ENCODE assay signal across 18 mouse cellular contexts in genomic region chr10:78345466-78345865, GRCm38 (mm10). TPM values are rescaled to one million over a fixed set of nuclear protein-coding genes. Genes with fewer than 3 reads are reported as not detected.
DNase-seq lines count a peak whose midpoint lies in the region; ATAC-seq lines count a peak whose summit lies in the region.
"Had no signal": no experiment of that assay in that cellular context is flagged by ENCODE, and none has a peak within 500 bp of the region (broad histone marks: within the 10 kb centered on the region; RNA-seq: fewer than 3 reads in every experiment).

No protein-coding gene starts in this region.

- peaks cover 10% of the 10 kb centered on the region for H3K36me3 ChIP-seq in kidney, embryonic 15.5 days
- H3K36me3 ChIP-seq: forebrain, embryonic 15.5 days; G1E; hindbrain, embryonic 12.5 days had no signal

- peak; percentile 63 for DNase-seq in kidney, adult 11 months
- DNase-seq in kidney, postnatal 4 days = no peak
- peak; percentile 45 to 73 for DNase-seq in kidney, postnatal 25 days
- DNase-seq in thymus, postnatal 14 days = peak; percentile 13
- DNase-seq in thymus, postnatal 4 days = no peak
- DNase-seq: adrenal gland, postnatal 10 days; cerebellum, adult 11 months; cerebellum, adult 9-10 months; cerebellum, postnatal 25 days; gastrocnemius, postnatal 36 days; heart, adult 11 months; heart, postnatal 36 days had no signal

- no peak overlapping the region for H3K9ac ChIP-seq in kidney, embryonic 15.5 days
- H3K9ac ChIP-seq: embryonic facial prominence, embryonic 12.5 days; forebrain, embryonic 15.5 days; heart, embryonic 13.5 days; hindbrain, embryonic 12.5 days had no signal

- WGBS in kidney, embryonic 15.5 days = 92% methylated on average over 2 of the region's 2 CpGs

- H3K4me3 ChIP-seq in kidney, embryonic 15.5 days (replicated peaks) = no peak overlapping the region
- H3K4me3 ChIP-seq: embryonic facial prominence, embryonic 12.5 days; forebrain, embryonic 15.5 days; heart, embryonic 13.5 days; hindbrain, embryonic 12.5 days had no signal

- H3K4me2 ChIP-seq in kidney, embryonic 15.5 days = no peak overlapping the region
- H3K4me2 ChIP-seq: embryonic facial prominence, embryonic 12.5 days; forebrain, embryonic 15.5 days; heart, embryonic 13.5 days; hindbrain, embryonic 12.5 days had no signal

- ATAC-seq in kidney, embryonic 15.5 days (replicated peaks; ENCODE audit: low FRiP score) = no peak
- ATAC-seq: forebrain, embryonic 15.5 days had no signal

- H3K9me3 ChIP-seq in kidney, embryonic 15.5 days (replicated peaks) = no peaks in the 10 kb centered on the region
- H3K9me3 ChIP-seq: embryonic facial prominence, embryonic 12.5 days; forebrain, embryonic 15.5 days; G1E; heart, embryonic 13.5 days; hindbrain, embryonic 12.5 days had no signal

- H3K27me3 ChIP-seq in kidney, embryonic 15.5 days = no peaks in the 10 kb centered on the region
- H3K27me3 ChIP-seq: embryonic facial prominence, embryonic 12.5 days; forebrain, embryonic 15.5 days; heart, embryonic 13.5 days; hindbrain, embryonic 12.5 days had no signal

- H3K4me1 ChIP-seq in kidney, embryonic 15.5 days = peaks cover 46% of the 10 kb centered on the region
- H3K4me1 ChIP-seq: embryonic facial prominence, embryonic 12.5 days had no signal

- no peak overlapping the region for H3K27ac ChIP-seq in kidney, embryonic 15.5 days
- H3K27ac ChIP-seq: embryonic facial prominence, embryonic 12.5 days; forebrain, embryonic 15.5 days; heart, embryonic 13.5 days; hindbrain, embryonic 12.5 days had no signal

RNA-seq across cellular contexts. Expression of gene Agpat3, which starts 6.8 kb away (rescaled TPM):
- 84.9 and 88.7 TPM in 2 replicates for polyA plus RNA-seq in kidney, embryonic 15.5 days (2015; fragmentation: Nextera tagmentation; extraction: Ambion mirVana)

Comparison
In these comparisons a context has a peak if more than half of its experiments do, and no peak if none do; other contexts are left out.
1. DNase-seq: peak in kidney, adult 11 months (single experiment), kidney, postnatal 25 days (2 of 2) and thymus, postnatal 14 days (single experiment); none in kidney, postnatal 4 days (0 of 2) and thymus, postnatal 4 days (single experiment).